Mouse (Mus musculus) C2C12 (cell line): ENCODE results near the gene Tnp2. TPM values are rescaled to one million over a fixed set of nuclear protein-coding genes. Genes with fewer than 3 reads are reported as not detected.

Experiments
- H3K27me3 ChIP-seq: one replicate; pipeline ENCODE4 v1.6.1; 2011; ENCODE audit not compliant: control insufficient read depth, insufficient read depth, insufficient read length
- H3K36me3 ChIP-seq: one replicate; pipeline ENCODE4 v1.6.1; 2011; ENCODE audit not compliant: control insufficient read depth, insufficient read depth
- H3K4me3 ChIP-seq: one replicate; pipeline ENCODE4 v1.5.1; 2011; ENCODE audit warnings: mild to moderate bottlenecking, control low read depth; ENCODE audit not compliant: poor library complexity, insufficient read depth, severe bottlenecking
- H3K79me2 ChIP-seq: one replicate; pipeline ENCODE4 v1.6.1; 2011; ENCODE audit not compliant: control insufficient read depth, insufficient read depth
- H3K79me3 ChIP-seq: one replicate; pipeline ENCODE4 v1.6.1; 2011; ENCODE audit warnings: low read depth, control low read depth
- H3ac ChIP-seq: one replicate; pipeline ENCODE3; 2011; ENCODE audit warnings: low read depth; ENCODE audit not compliant: control insufficient read depth, insufficient read length
- CEBPB ChIP-seq: IDR thresholded peaks from one replicate; pipeline ENCODE4 v1.6.1; 2011; ENCODE audit warnings: low read depth, mild to moderate bottlenecking, control low read depth, moderate library complexity
- CTCF ChIP-seq: IDR thresholded peaks from one replicate; pipeline ENCODE4 v1.5.1; 2011; ENCODE audit not compliant: control insufficient read depth, insufficient read depth, insufficient read length
- FOSL1 ChIP-seq: IDR thresholded peaks from one replicate; pipeline ENCODE4 v1.8.0; 2011; ENCODE audit warnings: mild to moderate bottlenecking, low read length; ENCODE audit not compliant: poor library complexity, insufficient read depth, severe bottlenecking
- MAX ChIP-seq: IDR thresholded peaks from one replicate; pipeline ENCODE4 v1.6.1; 2011; ENCODE audit warnings: mild to moderate bottlenecking, control low read depth
- MYOD1 ChIP-seq: IDR thresholded peaks from one replicate; pipeline ENCODE4 v1.6.1; 2011; ENCODE audit warnings: low read depth; ENCODE audit not compliant: control insufficient read depth, insufficient read length
- MYOG ChIP-seq: IDR thresholded peaks from one replicate; pipeline ENCODE4 v1.6.1; 2011; ENCODE audit not compliant: control insufficient read depth, insufficient read length; ENCODE audit errors: extremely low read depth
- USF1 ChIP-seq: IDR thresholded peaks from one replicate; pipeline ENCODE4 v1.6.1; 2011; ENCODE audit warnings: low read depth, mild to moderate bottlenecking, control low read depth, moderate library complexity
- polyA plus RNA-seq: library from polyadenylated mRNA; unstranded; fragments of >200 nt; fragmentation: generic; extraction: Trizol; gene quantifications from one replicate; pipeline ENCODE4 v1.2.1, GENCODE M21; 2012; ENCODE audit warnings: missing spikeins

The Tnp2 gene
- polyA plus RNA-seq, 1 experiment = not detected

GRCm38 (mm10) chr16:10777579-10778160, 10.8 kb downstream of the Tnp2 start:
- Histone ChIP-seq H3K27me3 (no peaks in the 10 kb centered on the region), H3K79me2 (peaks cover 4% of the 10 kb centered on the region), H3ac (no peak overlapping the region), H3K36me3 (no peaks in the 10 kb centered on the region), H3K79me3 (no peaks in the 10 kb centered on the region), H3K4me3 (no peak overlapping the region)
- TF ChIP-seq CEBPB (no peak), CTCF (no peak), MYOD1 (no peak), FOSL1 (no peak)

GRCm38 (mm10) chr16:10776322-10776721, 12.1 kb downstream of the Tnp2 start:
- Histone ChIP-seq H3K4me3 (no peak overlapping the region), H3K27me3 (no peaks in the 10 kb centered on the region), H3K36me3 (no peaks in the 10 kb centered on the region), H3ac (no peak overlapping the region), H3K79me2 (no peaks in the 10 kb centered on the region), H3K79me3 (no peaks in the 10 kb centered on the region)
- TF ChIP-seq CTCF (no peak), MYOG (no peak), USF1 (no peak), CEBPB (peak; percentile 67), MYOD1 (peak; percentile 96), MAX (no peak), FOSL1 (peak; percentile 95)

GRCm38 (mm10) chr16:10774726-10775125, 13.7 kb downstream of the Tnp2 start:
- Histone ChIP-seq H3K36me3 (no peaks in the 10 kb centered on the region), H3K27me3 (no peaks in the 10 kb centered on the region), H3K4me3 (no peak overlapping the region), H3K79me3 (no peaks in the 10 kb centered on the region), H3ac (no peak overlapping the region), H3K79me2 (no peaks in the 10 kb centered on the region)
- TF ChIP-seq CEBPB (no peak), CTCF (no peak), USF1 (no peak), MYOD1 (no peak), FOSL1 (no peak), MYOG (no peak), MAX (no peak)

- Histone ChIP-seq H3K79me3 (no peaks in the 10 kb centered on the region), H3K36me3 (no peaks in the 10 kb centered on the region), H3K4me3 (no peak overlapping the region), H3ac (no peak overlapping the region), H3K27me3 (no peaks in the 10 kb centered on the region), H3K79me2 (no peaks in the 10 kb centered on the region)
- TF ChIP-seq MYOD1 = no peak
- TF ChIP-seq FOSL1 = no peak
- TF ChIP-seq CTCF = no peak
- TF ChIP-seq MAX = no peak
- no peak for TF ChIP-seq USF1
- TF ChIP-seq CEBPB = no peak
- TF ChIP-seq MYOG = no peak
Measured at GRCm38 (mm10) chr16:10773543-10773942, 14.9 kb downstream of the Tnp2 start.

- TF ChIP-seq USF1 = no peak
- TF ChIP-seq CTCF = no peak
- no peak for TF ChIP-seq FOSL1
- no peak for TF ChIP-seq MYOD1
- no peak for TF ChIP-seq CEBPB
- no peak for TF ChIP-seq MAX
- no peak for TF ChIP-seq MYOG
- Histone ChIP-seq H3K36me3 (no peaks in the 10 kb centered on the region), H3K27me3 (no peaks in the 10 kb centered on the region), H3ac (no peak overlapping the region), H3K79me3 (no peaks in the 10 kb centered on the region), H3K79me2 (no peaks in the 10 kb centered on the region), H3K4me3 (no peak overlapping the region)
Measured at GRCm38 (mm10) chr16:10771769-10772510, 16.5 kb downstream of the Tnp2 start.
